Mouse (Mus musculus) brain, embryonic 14.5 days (tissue): ENCODE measurements at regions not wholly inside any gene's neighbourhood (a gene's known extent, or its start where the extent isn't known, plus 50 kb on each side); places are given as distances from the start of the nearest gene placed in this dataset.

Experiments
- CTCF ChIP-seq: fragments of 200-500 bp; IDR thresholded peaks from 2 replicates; pipeline ENCODE4 v1.5.1; 2012; ENCODE audit warnings: inconsistent platforms, mild to moderate bottlenecking, moderate library complexity, borderline replicate concordance; ENCODE audit not compliant: insufficient read depth, insufficient read length; ENCODE audit errors: extremely low read depth
- POLR2A ChIP-seq: fragments of 200-500 bp; IDR thresholded peaks from 2 replicates; pipeline ENCODE4 v1.6.1; 2012; ENCODE audit warnings: mild to moderate bottlenecking, inconsistent platforms, borderline replicate concordance; ENCODE audit not compliant: poor library complexity, insufficient read depth, insufficient read length, severe bottlenecking; ENCODE audit errors: extremely low read depth

DNA sequence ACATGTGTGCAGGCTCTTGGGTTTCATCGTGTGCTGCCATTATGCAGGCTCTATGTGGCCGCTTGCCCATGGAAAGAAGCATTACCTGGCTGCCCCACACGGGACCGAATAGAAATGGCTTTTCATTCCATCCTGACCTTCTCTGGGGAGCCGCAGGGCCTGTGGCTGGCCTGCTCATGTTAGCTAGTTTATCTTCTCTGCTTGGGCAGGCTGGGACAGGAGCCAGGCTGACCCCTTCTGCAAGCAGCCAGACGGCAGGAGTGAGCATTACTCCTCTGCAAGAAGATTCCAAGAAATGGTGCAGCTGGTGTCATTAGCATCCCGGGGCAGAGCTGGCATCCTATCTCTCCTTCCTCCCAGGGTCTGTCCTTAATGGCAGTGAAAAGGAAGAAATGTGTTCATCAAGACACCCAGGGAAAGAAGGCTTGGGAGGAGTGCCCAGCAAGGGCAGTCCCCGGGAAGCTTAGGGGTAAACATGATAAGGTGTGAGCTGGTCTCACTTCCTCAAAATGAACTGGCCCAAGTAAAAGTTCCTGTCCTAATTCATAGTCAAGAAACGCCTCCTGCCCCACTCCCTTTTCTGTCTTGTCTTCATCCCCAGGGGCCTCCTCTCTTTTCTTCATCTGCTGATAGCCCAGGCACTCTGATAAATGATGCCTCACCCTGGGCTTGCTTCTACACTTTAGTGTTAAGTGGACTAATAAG lies 178.9 kb upstream of the Myt1l start:
- TF ChIP-seq CTCF (no peak), POLR2A (no peak)
